Mouse (Mus musculus): ENCODE data around the gene Npepps. TPM values are rescaled to one million over a fixed set of nuclear protein-coding genes. Genes with fewer than 3 reads are reported as not detected.
A peak's percentile ranks its signal among the peaks of the same experiment; 100 is the strongest.

Npepps gene
- polyA plus RNA-seq, 1 experiment from 2014 or later = 108 TPM

GRCm38 (mm10) chr11:97309911-97310571 lies 29.6 kb upstream of the Npepps start:
- Histone ChIP-seq H3K9me3 (no peaks in the 10 kb centered on the region), H3K4me2 (peak overlapping the region; percentile 73), H3K4me3 (peak overlapping the region; percentile 44), H3K4me1 (peaks cover 24% of the 10 kb centered on the region), H3K9ac (peak overlapping the region; percentile 29), H3K27me3 (no peaks in the 10 kb centered on the region), H3K27ac (peak overlapping the region; percentile 87), H3K36me3 (no peaks in the 10 kb centered on the region)
- ATAC-seq (ENCODE audit: insufficient number of reproducible peaks, low FRiP score, low TSS enrichment, low read depth) = peak; percentile 70; the same call in 1 of the 2 replicates
- under 1% methylated on average over 25 of the region's 25 CpGs for WGBS

GRCm38 (mm10) chr11:97309451-97309836 lies 29.0 kb upstream of the Npepps start:
- peak overlapping the region; percentile 29; the same call in 1 of the 2 replicates for H3K9ac ChIP-seq
- no peaks in the 10 kb centered on the region for H3K27me3 ChIP-seq
- peak overlapping the region; percentile 44 for H3K4me3 ChIP-seq
- peak overlapping the region; percentile 73 for H3K4me2 ChIP-seq
- peak; percentile 77; the same call in 1 of the 2 replicates for ATAC-seq (ENCODE audit: insufficient number of reproducible peaks, low FRiP score, low TSS enrichment, low read depth)
- WGBS = 2% methylated on average over 9 of the region's 9 CpGs
- H3K27ac ChIP-seq = peak overlapping the region; percentile 87
- H3K4me1 ChIP-seq = peaks cover 24% of the 10 kb centered on the region
- H3K36me3 ChIP-seq = no peaks in the 10 kb centered on the region
- H3K9me3 ChIP-seq = no peaks in the 10 kb centered on the region

- Histone ChIP-seq H3K27ac (peak overlapping the region; percentile 87), H3K27me3 (no peaks in the 10 kb centered on the region), H3K36me3 (no peaks in the 10 kb centered on the region), H3K4me2 (peak overlapping the region; percentile 73), H3K4me3 (peak overlapping the region; percentile 44), H3K4me1 (peaks cover 24% of the 10 kb centered on the region), H3K9me3 (no peaks in the 10 kb centered on the region), H3K9ac (no peak overlapping the region)
- WGBS = 30% methylated on average over 3 of the region's 3 CpGs
- ATAC-seq (ENCODE audit: insufficient number of reproducible peaks, low FRiP score, low TSS enrichment, low read depth) = no peak; the same call in 1 of the 2 replicates
These were observed 28.5 kb upstream of the Npepps start for GRCm38 (mm10) chr11:97308806-97309450.

- 0 out of 2 replicates have a peak overlapping the region, but pooled peaks have one; percentile 29 for H3K27ac ChIP-seq
- no peaks in the 10 kb centered on the region for H3K9me3 ChIP-seq
- H3K27me3 ChIP-seq = no peaks in the 10 kb centered on the region
- H3K4me2 ChIP-seq = no peak overlapping the region
- no peaks in the 10 kb centered on the region for H3K36me3 ChIP-seq
- no peak overlapping the region for H3K4me3 ChIP-seq
- no peak overlapping the region for H3K9ac ChIP-seq
- no peak for ATAC-seq (ENCODE audit: insufficient number of reproducible peaks, low FRiP score, low TSS enrichment, low read depth)
- 90% methylated on average over 11 of the region's 11 CpGs for WGBS
- peaks cover 27% of the 10 kb centered on the region for H3K4me1 ChIP-seq
These were observed 27.0 kb upstream of the Npepps start for GRCm38 (mm10) chr11:97307294-97308069.

- H3K9me3 ChIP-seq = no peaks in the 10 kb centered on the region
- H3K4me2 ChIP-seq = no peak overlapping the region
- no peaks in the 10 kb centered on the region for H3K36me3 ChIP-seq
- H3K27ac ChIP-seq = peak overlapping the region; percentile 47; the same call in 1 of the 2 replicates
- 64% methylated on average over 5 of the region's 5 CpGs for WGBS
- H3K4me3 ChIP-seq = no peak overlapping the region
- no peak overlapping the region for H3K9ac ChIP-seq
- peaks cover 9% of the 10 kb centered on the region for H3K4me1 ChIP-seq
- ATAC-seq (ENCODE audit: insufficient number of reproducible peaks, low FRiP score, low TSS enrichment, low read depth) = no peak
- no peaks in the 10 kb centered on the region for H3K27me3 ChIP-seq
These were observed 24.2 kb upstream of the Npepps start for GRCm38 (mm10) chr11:97304631-97305030.

- Histone ChIP-seq H3K27me3 (no peaks in the 10 kb centered on the region), H3K36me3 (no peaks in the 10 kb centered on the region)
- no peak for ATAC-seq (ENCODE audit: insufficient number of reproducible peaks, low FRiP score, low TSS enrichment, low read depth)
These were observed 21.9 kb upstream of the Npepps start for GRCm38 (mm10) chr11:97302231-97302781.

GRCm38 (mm10) chr11:97301406-97301805 lies 21.0 kb upstream of the Npepps start:
- H3K36me3 ChIP-seq = no peaks in the 10 kb centered on the region
- 90% methylated on average over 16 of the region's 16 CpGs for WGBS
- H3K4me2 ChIP-seq = no peak overlapping the region
- no peaks in the 10 kb centered on the region for H3K9me3 ChIP-seq
- no peak overlapping the region for H3K4me3 ChIP-seq
- H3K9ac ChIP-seq = no peak overlapping the region
- no peaks in the 10 kb centered on the region for H3K27me3 ChIP-seq
- 0 out of 2 replicates have a peak, but pooled peaks cover 4% of the 10 kb centered on the region for H3K4me1 ChIP-seq
- H3K27ac ChIP-seq = no peak overlapping the region
- ATAC-seq (ENCODE audit: insufficient number of reproducible peaks, low FRiP score, low TSS enrichment, low read depth) = no peak

More at GRCm38 (mm10) chr11:97302231-97302781, 21.9 kb upstream of the Npepps start:
- Histone ChIP-seq H3K4me3 (no peak overlapping the region), H3K9ac (no peak overlapping the region), H3K4me2 (no peak overlapping the region), H3K4me1 (0 out of 2 replicates have a peak, but pooled peaks cover 4% of the 10 kb centered on the region), H3K27ac (peak overlapping the region; percentile 72), H3K9me3 (no peaks in the 10 kb centered on the region)
- 26% methylated on average over 7 of the region's 7 CpGs for WGBS

GRCm38 (mm10) chr11:97299939-97300338 lies 19.5 kb upstream of the Npepps start:
- Histone ChIP-seq H3K4me2 (no peak overlapping the region), H3K9ac (no peak overlapping the region), H3K4me1 (0 out of 2 replicates have a peak, but pooled peaks cover 4% of the 10 kb centered on the region), H3K27ac (no peak overlapping the region), H3K4me3 (no peak overlapping the region), H3K9me3 (no peaks in the 10 kb centered on the region), H3K36me3 (no peaks in the 10 kb centered on the region), H3K27me3 (no peaks in the 10 kb centered on the region)
- no peak for ATAC-seq (ENCODE audit: insufficient number of reproducible peaks, low FRiP score, low TSS enrichment, low read depth)
- 84% methylated on average over 2 of the region's 2 CpGs for WGBS

GRCm38 (mm10) chr11:97296542-97296941 lies 16.1 kb upstream of the Npepps start:
- 83% methylated on average over 3 of the region's 4 CpGs for WGBS
- H3K36me3 ChIP-seq = no peaks in the 10 kb centered on the region
- no peaks in the 10 kb centered on the region for H3K27me3 ChIP-seq
- H3K4me2 ChIP-seq = no peak overlapping the region
- H3K9ac ChIP-seq = no peak overlapping the region
- no peaks in the 10 kb centered on the region for H3K9me3 ChIP-seq
- ATAC-seq (ENCODE audit: insufficient number of reproducible peaks, low FRiP score, low TSS enrichment, low read depth) = no peak
- H3K27ac ChIP-seq = no peak overlapping the region
- no peak overlapping the region for H3K4me3 ChIP-seq
- no peaks in the 10 kb centered on the region for H3K4me1 ChIP-seq

GRCm38 (mm10) chr11:97292731-97293130 lies 12.3 kb upstream of the Npepps start:
- no peak for ATAC-seq (ENCODE audit: insufficient number of reproducible peaks, low FRiP score, low TSS enrichment, low read depth)
- H3K4me1 ChIP-seq = no peaks in the 10 kb centered on the region
- 93% methylated on average over 1 of the region's 1 CpGs for WGBS
- no peak overlapping the region for H3K9ac ChIP-seq
- no peak overlapping the region for H3K4me2 ChIP-seq
- no peaks in the 10 kb centered on the region for H3K36me3 ChIP-seq
- no peak overlapping the region for H3K27ac ChIP-seq
- H3K4me3 ChIP-seq = no peak overlapping the region
- H3K9me3 ChIP-seq = no peaks in the 10 kb centered on the region
- no peaks in the 10 kb centered on the region for H3K27me3 ChIP-seq

- no peak for ATAC-seq (ENCODE audit: insufficient number of reproducible peaks, low FRiP score, low TSS enrichment, low read depth)
- Histone ChIP-seq H3K9me3 (no peaks in the 10 kb centered on the region), H3K4me1 (peaks cover 5% of the 10 kb centered on the region; the same call in 1 of the 2 replicates), H3K36me3 (no peaks in the 10 kb centered on the region), H3K4me2 (no peak overlapping the region), H3K4me3 (no peak overlapping the region), H3K27ac (no peak overlapping the region), H3K27me3 (no peaks in the 10 kb centered on the region), H3K9ac (no peak overlapping the region)
- 54% methylated on average over 12 of the region's 12 CpGs for WGBS
These were observed 9.1 kb upstream of the Npepps start for GRCm38 (mm10) chr11:97289276-97290230.
